Mouse (Mus musculus) forebrain, embryonic 12.5 days (tissue): ENCODE results near the gene Dkk1. TPM values are rescaled to one million over a fixed set of nuclear protein-coding genes. Genes with fewer than 3 reads are reported as not detected.

Experiments used
- ATAC-seq: fragments of 200-750 bp; cut with Nextera tagmentation; 2 replicates; pipeline ENCODE4 v1.8.0; 2017; ENCODE audit warnings: moderate TSS enrichment; ENCODE audit not compliant: low FRiP score
- H3K27ac ChIP-seq: fragments of 300-500 bp; sonication (generic); 2 replicates; pipeline ENCODE4 v1.5.1; 2016; ENCODE audit warnings: mild to moderate bottlenecking
- H3K27me3 ChIP-seq: fragments of 300-500 bp; sonication (generic); 2 replicates; pipeline ENCODE4 v1.6.1; 2016; ENCODE audit warnings: mild to moderate bottlenecking
- H3K36me3 ChIP-seq: fragments of 300-500 bp; sonication (generic); replicated peaks from 2 replicates; pipeline ENCODE4 v1.6.1; 2016; ENCODE audit warnings: mild to moderate bottlenecking
- H3K4me1 ChIP-seq: fragments of 300-500 bp; sonication (generic); 2 replicates; pipeline ENCODE4 v1.6.1; 2016
- H3K4me2 ChIP-seq: fragments of 300-500 bp; sonication (generic); 2 replicates; pipeline ENCODE4 v1.6.1; 2016; ENCODE audit warnings: mild to moderate bottlenecking, moderate library complexity
- H3K4me3 ChIP-seq: fragments of 300-500 bp; sonication (generic); replicated peaks from 2 replicates; pipeline ENCODE4 v1.5.1; 2016; ENCODE audit warnings: mild to moderate bottlenecking
- H3K9ac ChIP-seq: fragments of 300-500 bp; sonication (generic); 2 replicates; pipeline ENCODE4 v1.6.1; 2016; ENCODE audit warnings: mild to moderate bottlenecking
- H3K9me3 ChIP-seq: fragments of 300-500 bp; sonication (generic); 2 replicates; pipeline ENCODE4 v1.6.1; 2016
- WGBS: fragments of 180-500 bp; shearing (Covaris S2); methylation state at CpG from one replicate; pipeline ENCODE4 v1.1.7; 2016; 5-methylcytosine and 5-hydroxymethylcytosine counted together
- polyA plus RNA-seq: library from polyadenylated mRNA; unstranded; fragments of >200 nt; fragmentation: Nextera tagmentation; extraction: Ambion mirVana; gene quantifications from 2 replicates; pipeline ENCODE4 v1.2.1, GENCODE M21; 2016

Dkk1 gene
- polyA plus RNA-seq, 1 experiment from 2014 or later: 3.1 TPM

DNA sequence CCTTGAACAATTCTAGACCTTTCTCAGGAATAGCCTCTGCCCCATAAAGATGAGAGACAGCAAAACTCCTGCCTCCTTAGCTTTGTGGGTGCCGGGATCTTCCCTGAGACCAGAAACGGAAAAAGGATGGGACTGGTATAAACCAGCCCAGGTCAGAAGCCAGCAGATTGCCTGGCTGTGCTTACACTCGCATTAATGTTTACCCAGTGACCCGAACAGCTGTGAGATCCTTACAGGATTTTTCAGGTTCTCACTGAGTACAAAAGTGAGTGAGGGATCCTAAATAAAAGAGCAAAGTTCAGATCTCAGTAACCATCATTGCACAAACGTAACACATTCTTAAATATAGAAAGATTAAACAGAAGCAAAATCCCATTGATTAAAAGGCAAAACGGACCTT lies 32.7 kb downstream of the Dkk1 start:
- H3K27ac ChIP-seq: no peak overlapping the region
- no peak for ATAC-seq
- H3K9me3 ChIP-seq: no peaks in the 10 kb centered on the region
- no peaks in the 10 kb centered on the region for H3K36me3 ChIP-seq
- H3K4me3 ChIP-seq: no peak overlapping the region
- 81% methylated on average over 6 of the region's 6 CpGs for WGBS
- H3K4me1 ChIP-seq: no peaks in the 10 kb centered on the region
- no peak overlapping the region for H3K9ac ChIP-seq
- no peaks in the 10 kb centered on the region for H3K27me3 ChIP-seq
- no peak overlapping the region for H3K4me2 ChIP-seq

DNA sequence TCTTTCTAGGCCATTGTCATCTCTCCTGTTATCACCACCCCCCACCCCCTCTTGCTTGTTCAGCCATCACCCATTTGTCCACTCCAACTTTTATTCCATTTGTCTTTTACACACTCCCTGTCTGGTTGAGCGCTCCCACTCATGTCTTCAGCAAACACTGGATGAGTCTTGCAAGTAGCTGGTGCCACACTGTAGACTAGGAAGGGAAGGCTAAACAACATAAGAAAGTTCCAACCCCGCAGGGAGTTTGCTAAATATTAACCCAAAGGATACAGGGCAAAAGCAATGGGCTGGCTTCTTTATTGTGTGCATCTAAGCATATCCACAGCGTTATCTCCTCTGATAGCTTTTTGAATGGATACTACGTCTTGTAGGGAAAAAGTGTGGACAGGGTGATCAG lies 39.0 kb downstream of the Dkk1 start:
- Histone ChIP-seq H3K4me1 (peaks cover 9% of the 10 kb centered on the region), H3K27ac (no peak overlapping the region), H3K9ac (no peak overlapping the region), H3K27me3 (no peaks in the 10 kb centered on the region), H3K4me3 (no peak overlapping the region), H3K9me3 (no peaks in the 10 kb centered on the region), H3K4me2 (no peak overlapping the region), H3K36me3 (no peaks in the 10 kb centered on the region)
- WGBS: 90% methylated on average over 4 of the region's 4 CpGs
- no peak for ATAC-seq

DNA sequence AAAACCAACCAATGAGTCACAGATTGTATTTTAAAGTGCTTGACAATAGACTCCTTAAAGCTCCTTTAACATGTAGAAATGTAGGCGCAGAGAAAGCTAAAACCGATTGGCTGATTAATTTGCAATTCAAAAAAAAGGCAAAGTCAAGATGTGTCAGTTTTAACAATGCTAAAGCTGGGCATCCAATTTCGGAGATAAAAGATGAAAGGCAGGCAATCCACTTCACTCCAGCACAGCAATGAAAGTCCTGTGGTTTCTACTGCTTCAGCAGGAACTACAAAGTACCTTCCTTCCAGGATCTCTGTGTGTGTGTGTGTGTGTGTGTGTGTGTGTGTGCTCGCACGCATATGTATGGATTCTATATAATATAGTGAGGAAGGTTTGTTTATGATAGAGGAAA lies 44.0 kb downstream of the Dkk1 start:
- no peak overlapping the region for H3K9ac ChIP-seq
- no peak for ATAC-seq
- peaks cover 14% of the 10 kb centered on the region for H3K4me1 ChIP-seq
- WGBS: 10% methylated on average over 5 of the region's 5 CpGs
- no peaks in the 10 kb centered on the region for H3K36me3 ChIP-seq
- H3K4me3 ChIP-seq: no peak overlapping the region
- H3K4me2 ChIP-seq: no peak overlapping the region
- no peaks in the 10 kb centered on the region for H3K27me3 ChIP-seq
- no peaks in the 10 kb centered on the region for H3K9me3 ChIP-seq
- no peak overlapping the region for H3K27ac ChIP-seq
